Mouse (Mus musculus): Measurements from ENCODE around the gene Ubxn10. TPM values are rescaled to one million over a fixed set of nuclear protein-coding genes. Genes with fewer than 3 reads are reported as not detected.

Gene Ubxn10
- polyA plus RNA-seq, 1 experiment from 2014 or later, result 3.9 TPM

DNA sequence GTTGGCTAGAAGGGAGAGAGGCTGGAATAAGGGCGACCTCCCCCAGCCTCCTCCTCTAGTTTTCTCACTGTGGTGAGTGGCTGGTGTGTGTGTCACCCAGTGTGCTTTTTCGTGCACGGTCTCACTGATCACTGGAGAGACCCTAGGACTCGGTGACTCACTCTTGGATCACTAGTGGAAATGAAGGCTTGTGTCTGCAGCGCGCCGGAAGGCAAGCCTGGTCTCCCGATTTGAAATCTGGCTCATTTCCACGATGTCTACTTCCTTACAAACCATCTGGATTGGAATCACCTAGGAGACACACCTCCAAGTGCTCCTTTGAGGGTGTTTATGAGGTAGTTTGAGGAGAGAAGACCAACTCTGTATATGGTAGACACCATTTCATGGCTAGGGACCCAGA lies 9.9 kb upstream of the Ubxn10 start:
- 88% methylated on average over 9 of the region's 9 CpGs for WGBS
- no peaks in the 10 kb centered on the region for H3K4me1 ChIP-seq (ENCODE audit: control insufficient read depth, insufficient read depth, low read length)
- H3K4me3 ChIP-seq (replicated peaks; ENCODE audit: low read depth, low read length), result no peak overlapping the region
- H3K27ac ChIP-seq (replicated peaks; ENCODE audit: low read depth, low read length), result no peak overlapping the region
- H3K27me3 ChIP-seq (ENCODE audit: control insufficient read depth, insufficient read depth, low read length), result no peaks in the 10 kb centered on the region
- H3K36me3 ChIP-seq (ENCODE audit: control insufficient read depth, insufficient read depth, low read length), result no peaks in the 10 kb centered on the region
- no peak overlapping the region for H3K4me2 ChIP-seq (ENCODE audit: low read length)
- H3K9me3 ChIP-seq (ENCODE audit: control insufficient read depth, low read length), result no peaks in the 10 kb centered on the region
- no peak overlapping the region for H3K9ac ChIP-seq (replicated peaks; ENCODE audit: low read length)
- no peak for DNase-seq
- no peak for ATAC-seq (ENCODE audit: low FRiP score, low TSS enrichment)

DNA sequence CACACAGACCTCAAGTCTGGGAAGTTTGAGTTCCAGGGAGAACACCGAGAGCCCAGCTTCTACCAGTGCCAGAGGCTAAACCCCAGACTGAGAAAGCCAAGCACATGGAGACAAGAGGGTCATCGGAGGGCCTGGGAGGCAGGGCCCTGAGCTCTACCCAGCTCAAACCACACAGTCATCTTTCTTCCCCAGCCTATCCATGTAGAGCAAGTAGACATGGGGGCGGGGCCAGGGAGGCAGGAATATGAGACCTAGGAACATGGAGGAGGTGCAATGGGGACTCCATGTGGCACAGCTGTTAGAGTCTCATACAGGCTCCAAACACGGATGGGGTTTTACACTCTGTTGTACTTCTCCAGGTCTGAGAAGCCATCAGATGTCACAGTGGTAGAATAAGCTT lies 8.9 kb upstream of the Ubxn10 start:
- Histone ChIP-seq H3K9ac (replicated peaks; ENCODE audit: low read length) (no peak overlapping the region), H3K9me3 (ENCODE audit: control insufficient read depth, low read length) (no peaks in the 10 kb centered on the region), H3K36me3 (ENCODE audit: control insufficient read depth, insufficient read depth, low read length) (no peaks in the 10 kb centered on the region), H3K27ac (replicated peaks; ENCODE audit: low read depth, low read length) (no peak overlapping the region), H3K4me3 (replicated peaks; ENCODE audit: low read depth, low read length) (no peak overlapping the region), H3K27me3 (ENCODE audit: control insufficient read depth, insufficient read depth, low read length) (no peaks in the 10 kb centered on the region), H3K4me2 (ENCODE audit: low read length) (no peak overlapping the region), H3K4me1 (ENCODE audit: control insufficient read depth, insufficient read depth, low read length) (no peaks in the 10 kb centered on the region)
- DNase-seq (no peak), ATAC-seq (ENCODE audit: low FRiP score, low TSS enrichment) (no peak)
- WGBS, result 77% methylated on average over 4 of the region's 4 CpGs

DNA sequence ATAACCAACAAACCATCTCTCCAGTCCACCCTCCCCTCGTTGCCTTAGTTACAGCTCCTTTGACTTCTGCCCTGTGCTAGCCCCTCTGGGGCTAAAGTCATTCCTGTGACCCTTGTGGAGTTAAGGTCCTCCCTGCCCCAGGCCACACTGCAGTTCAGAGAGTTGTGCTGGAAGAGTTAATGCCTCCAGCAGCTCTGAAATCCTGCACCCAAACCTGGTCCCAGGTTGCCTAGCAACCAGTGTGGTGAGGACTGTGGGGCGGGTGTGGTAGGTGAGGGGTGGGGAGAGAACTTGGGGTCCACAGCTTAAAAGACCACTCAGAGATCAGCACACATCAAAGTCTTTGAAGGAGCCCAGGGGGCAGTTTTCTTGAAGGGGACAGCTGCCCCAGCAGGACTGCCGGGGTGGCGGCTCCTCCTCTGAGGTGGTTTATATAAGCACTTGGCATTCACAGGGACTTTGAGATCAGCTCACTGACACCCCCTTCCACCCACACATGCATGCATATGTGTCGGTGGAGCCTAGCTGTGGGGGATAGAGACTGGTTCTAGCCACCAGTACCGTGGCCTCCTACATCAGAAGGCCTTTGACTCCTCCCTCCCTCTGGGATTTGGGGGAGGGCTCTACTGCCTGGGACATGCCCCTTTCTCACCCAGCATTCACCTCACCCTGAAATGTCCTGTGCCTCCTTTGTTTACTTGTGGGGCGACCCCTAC lies 2.3 kb upstream of the Ubxn10 start:
- ATAC-seq (ENCODE audit: low FRiP score, low TSS enrichment) (no peak), DNase-seq (peak; percentile 56)
- no peaks in the 10 kb centered on the region for H3K36me3 ChIP-seq (ENCODE audit: control insufficient read depth, insufficient read depth, low read length)
- H3K4me2 ChIP-seq (ENCODE audit: low read length), result no peak overlapping the region
- WGBS, result 13% methylated on average over 7 of the region's 7 CpGs
- no peak overlapping the region for H3K27ac ChIP-seq (replicated peaks; ENCODE audit: low read depth, low read length)
- no peaks in the 10 kb centered on the region for H3K9me3 ChIP-seq (ENCODE audit: control insufficient read depth, low read length)
- peaks cover 8% of the 10 kb centered on the region for H3K4me1 ChIP-seq (ENCODE audit: control insufficient read depth, insufficient read depth, low read length)
- H3K4me3 ChIP-seq (replicated peaks; ENCODE audit: low read depth, low read length), result no peak overlapping the region
- no peaks in the 10 kb centered on the region for H3K27me3 ChIP-seq (ENCODE audit: control insufficient read depth, insufficient read depth, low read length)
- no peak overlapping the region for H3K9ac ChIP-seq (replicated peaks; ENCODE audit: low read length)

DNA sequence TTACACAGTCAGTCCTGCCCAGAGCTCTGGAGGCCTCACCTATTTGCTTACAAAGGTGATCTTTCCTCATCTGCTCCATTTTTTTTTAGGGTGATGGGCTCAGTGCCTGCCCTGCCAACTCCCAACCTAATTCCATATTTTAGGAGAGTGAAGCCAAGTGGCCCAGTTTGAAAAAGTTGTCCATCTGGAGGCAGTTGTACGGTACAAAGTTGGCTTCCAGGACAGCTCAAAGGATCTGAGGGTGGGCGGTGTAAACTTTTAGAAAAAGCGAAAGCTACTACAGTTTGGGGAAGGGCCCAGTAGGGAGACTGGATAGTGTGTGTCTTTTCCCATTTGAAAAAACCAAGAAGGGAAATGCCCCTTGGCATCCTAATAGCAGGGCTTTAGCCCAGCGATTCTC lies 2.1 kb downstream of the Ubxn10 start:
- Histone ChIP-seq H3K27ac (replicated peaks; ENCODE audit: low read depth, low read length) (no peak overlapping the region), H3K27me3 (ENCODE audit: control insufficient read depth, insufficient read depth, low read length) (no peaks in the 10 kb centered on the region), H3K9me3 (ENCODE audit: control insufficient read depth, low read length) (no peaks in the 10 kb centered on the region), H3K9ac (replicated peaks; ENCODE audit: low read length) (no peak overlapping the region), H3K36me3 (ENCODE audit: control insufficient read depth, insufficient read depth, low read length) (no peaks in the 10 kb centered on the region), H3K4me3 (replicated peaks; ENCODE audit: low read depth, low read length) (no peak overlapping the region), H3K4me1 (ENCODE audit: control insufficient read depth, insufficient read depth, low read length) (peaks cover 8% of the 10 kb centered on the region), H3K4me2 (ENCODE audit: low read length) (no peak overlapping the region)
- DNase-seq, result no peak
- no peak for ATAC-seq (ENCODE audit: low FRiP score, low TSS enrichment)
- WGBS, result 97% methylated on average over 4 of the region's 4 CpGs

DNA sequence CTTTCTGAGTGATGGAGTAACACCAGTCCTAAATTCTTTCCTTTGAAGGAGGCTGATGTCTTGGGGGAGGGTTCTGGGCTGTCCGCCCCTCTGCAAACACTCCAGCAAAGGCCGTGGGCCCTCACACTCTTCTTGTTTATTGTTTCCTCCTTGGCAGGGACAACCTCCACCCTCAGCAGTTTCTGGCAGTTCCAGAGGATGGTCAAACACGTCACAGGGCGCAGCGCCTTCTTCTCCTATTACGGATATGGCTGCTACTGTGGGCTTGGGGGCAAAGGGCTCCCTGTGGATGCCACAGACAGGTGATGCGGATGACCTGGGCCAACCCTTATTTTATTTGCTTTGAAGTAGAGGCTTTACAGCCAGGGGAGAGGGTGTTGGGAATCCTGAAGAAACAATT lies 2.9 kb downstream of the Ubxn10 start:
- 86% methylated on average over 7 of the region's 7 CpGs for WGBS
- Histone ChIP-seq H3K4me1 (ENCODE audit: control insufficient read depth, insufficient read depth, low read length) (peaks cover 3% of the 10 kb centered on the region; the same call in 1 of the 2 replicates), H3K9ac (replicated peaks; ENCODE audit: low read length) (no peak overlapping the region), H3K9me3 (ENCODE audit: control insufficient read depth, low read length) (no peaks in the 10 kb centered on the region), H3K27ac (replicated peaks; ENCODE audit: low read depth, low read length) (no peak overlapping the region), H3K4me2 (ENCODE audit: low read length) (no peak overlapping the region), H3K36me3 (ENCODE audit: control insufficient read depth, insufficient read depth, low read length) (no peaks in the 10 kb centered on the region), H3K4me3 (replicated peaks; ENCODE audit: low read depth, low read length) (no peak overlapping the region), H3K27me3 (ENCODE audit: control insufficient read depth, insufficient read depth, low read length) (no peaks in the 10 kb centered on the region)
- ATAC-seq (ENCODE audit: low FRiP score, low TSS enrichment) (no peak), DNase-seq (no peak)

DNA sequence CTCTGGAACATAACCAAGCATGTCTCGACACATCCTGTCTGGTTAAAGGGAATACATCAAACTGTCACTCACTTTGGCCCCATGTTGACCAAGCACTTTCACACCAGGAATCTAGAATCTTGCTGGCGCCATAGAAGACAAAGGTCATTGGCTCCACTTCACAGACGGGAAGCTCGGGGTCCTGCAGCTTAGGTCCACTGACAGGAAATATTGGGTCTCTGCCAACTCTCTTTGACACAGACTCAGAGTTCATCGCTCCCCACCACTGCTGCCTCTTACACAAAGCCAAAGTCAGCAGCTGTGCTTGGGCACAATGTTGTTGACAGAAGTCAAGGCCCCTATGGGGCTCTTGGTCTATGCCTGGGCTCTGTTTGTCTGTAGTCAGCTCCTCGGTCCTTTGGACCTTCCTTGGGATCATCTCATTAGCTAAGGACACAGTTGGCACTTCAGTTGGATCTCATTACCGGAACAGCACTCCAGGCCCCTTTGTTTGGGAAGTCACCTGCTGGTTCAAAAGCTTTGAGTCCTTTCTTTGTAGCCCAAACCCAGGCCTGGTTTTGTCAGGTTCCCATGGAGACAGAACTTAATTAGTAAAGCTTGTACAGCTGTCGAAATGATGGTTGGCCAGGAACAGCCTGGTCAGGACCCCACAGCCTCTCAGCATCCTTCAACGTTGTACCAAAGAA lies 7.8 kb downstream of the Ubxn10 start:
- H3K9me3 ChIP-seq (ENCODE audit: control insufficient read depth, low read length), result no peaks in the 10 kb centered on the region
- peak; percentile 54 for DNase-seq
- no peak overlapping the region for H3K4me3 ChIP-seq (replicated peaks; ENCODE audit: low read depth, low read length)
- no peak for ATAC-seq (ENCODE audit: low FRiP score, low TSS enrichment)
- no peak overlapping the region for H3K4me2 ChIP-seq (ENCODE audit: low read length)
- no peak overlapping the region; the same call in 1 of the 2 replicates for H3K27ac ChIP-seq (replicated peaks; ENCODE audit: low read depth, low read length)
- peaks cover 14% of the 10 kb centered on the region for H3K4me1 ChIP-seq (ENCODE audit: control insufficient read depth, insufficient read depth, low read length)
- no peaks in the 10 kb centered on the region for H3K27me3 ChIP-seq (ENCODE audit: control insufficient read depth, insufficient read depth, low read length)
- no peak overlapping the region for H3K9ac ChIP-seq (replicated peaks; ENCODE audit: low read length)
- 23% methylated on average over 9 of the region's 9 CpGs for WGBS
- no peaks in the 10 kb centered on the region for H3K36me3 ChIP-seq (ENCODE audit: control insufficient read depth, insufficient read depth, low read length)

DNA sequence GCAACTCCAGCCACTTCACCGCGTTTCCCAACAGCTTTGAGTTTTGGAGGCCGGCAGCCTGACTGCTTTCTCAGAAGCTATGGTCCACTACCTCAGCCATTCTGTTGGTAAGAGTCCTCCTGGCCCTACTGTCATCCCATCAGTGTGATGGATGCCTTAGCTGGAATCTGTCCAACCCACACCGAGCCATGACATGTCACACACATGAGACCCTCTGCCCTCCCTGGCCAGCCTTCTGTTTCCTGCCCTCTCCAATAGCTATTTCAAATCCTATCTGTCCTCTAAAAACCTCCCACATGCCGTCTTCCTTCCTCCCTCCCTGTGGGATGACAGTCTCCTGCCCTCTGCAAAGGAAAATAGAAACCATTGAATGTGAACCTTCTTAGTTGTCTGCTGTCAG lies 11.2 kb downstream of the Ubxn10 start:
- Histone ChIP-seq H3K4me2 (ENCODE audit: low read length) (peak overlapping the region; percentile 67), H3K4me3 (replicated peaks; ENCODE audit: low read depth, low read length) (no peak overlapping the region), H3K27me3 (ENCODE audit: control insufficient read depth, insufficient read depth, low read length) (no peaks in the 10 kb centered on the region), H3K9ac (replicated peaks; ENCODE audit: low read length) (no peak overlapping the region), H3K4me1 (ENCODE audit: control insufficient read depth, insufficient read depth, low read length) (peaks cover 14% of the 10 kb centered on the region), H3K9me3 (ENCODE audit: control insufficient read depth, low read length) (no peaks in the 10 kb centered on the region), H3K36me3 (ENCODE audit: control insufficient read depth, insufficient read depth, low read length) (no peaks in the 10 kb centered on the region), H3K27ac (replicated peaks; ENCODE audit: low read depth, low read length) (no peak overlapping the region)
- 80% methylated on average over 5 of the region's 5 CpGs for WGBS
- ATAC-seq (ENCODE audit: low FRiP score, low TSS enrichment) (no peak), DNase-seq (no peak)

DNA sequence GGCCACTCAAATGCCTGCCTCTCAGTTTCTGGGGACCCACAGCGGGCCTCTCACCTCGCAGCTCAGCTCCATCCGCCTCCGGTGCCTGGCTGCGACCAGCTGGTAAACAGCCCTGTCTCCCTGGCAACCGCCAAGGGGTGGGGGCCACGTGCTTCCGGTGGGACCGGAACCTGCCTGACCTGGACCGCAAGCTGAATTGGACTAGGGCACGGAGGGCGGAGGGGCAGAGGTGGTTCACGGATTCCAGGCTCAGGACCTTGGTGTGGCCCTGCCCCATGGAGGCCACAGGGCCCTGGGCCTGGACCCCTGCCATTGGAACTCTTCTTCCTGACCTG lies 11.9 kb downstream of the Ubxn10 start:
- ATAC-seq (ENCODE audit: low FRiP score, low TSS enrichment) (peak; percentile 76; the same call in 1 of the 2 replicates), DNase-seq (peak; percentile 86)
- Histone ChIP-seq H3K36me3 (ENCODE audit: control insufficient read depth, insufficient read depth, low read length) (no peaks in the 10 kb centered on the region), H3K27ac (replicated peaks; ENCODE audit: low read depth, low read length) (peak overlapping the region; percentile 32; the same call in 1 of the 2 replicates), H3K9me3 (ENCODE audit: control insufficient read depth, low read length) (no peaks in the 10 kb centered on the region), H3K4me1 (ENCODE audit: control insufficient read depth, insufficient read depth, low read length) (peaks cover 14% of the 10 kb centered on the region), H3K9ac (replicated peaks; ENCODE audit: low read length) (peak overlapping the region; percentile 53; the same call in 1 of the 2 replicates), H3K27me3 (ENCODE audit: control insufficient read depth, insufficient read depth, low read length) (no peaks in the 10 kb centered on the region), H3K4me3 (replicated peaks; ENCODE audit: low read depth, low read length) (peak overlapping the region; percentile 31), H3K4me2 (ENCODE audit: low read length) (peak overlapping the region; percentile 67)
- 5% methylated on average over 13 of the region's 13 CpGs for WGBS

Measured in midbrain, embryonic 14.5 days (tissue).